Mouse (Mus musculus): ENCODE measurements at regions not wholly inside any gene's neighbourhood (a gene's known extent, or its start where the extent isn't known, plus 50 kb on each side); places are given as distances from the start of the nearest gene placed in this dataset.

GRCm38 (mm10) chr4:93935692-93936091 lies 600.4 kb upstream of the Tusc1 start:
- H3K9ac ChIP-seq: no peak overlapping the region
- no peaks in the 10 kb centered on the region for H3K4me1 ChIP-seq
- H3K27me3 ChIP-seq: no peaks in the 10 kb centered on the region
- ATAC-seq (ENCODE audit: low FRiP score, low read depth): no peak
- H3K4me3 ChIP-seq: no peak overlapping the region
- no peak overlapping the region for H3K4me2 ChIP-seq (replicated peaks)
- no peak overlapping the region for H3K27ac ChIP-seq
- H3K9me3 ChIP-seq: no peaks in the 10 kb centered on the region
- H3K36me3 ChIP-seq: no peaks in the 10 kb centered on the region

- H3K9me3 ChIP-seq: no peaks in the 10 kb centered on the region
- H3K27me3 ChIP-seq: no peaks in the 10 kb centered on the region
- no peak overlapping the region for H3K4me3 ChIP-seq
- H3K4me2 ChIP-seq (replicated peaks): no peak overlapping the region
- ATAC-seq (ENCODE audit: low FRiP score, low read depth): no peak
- no peaks in the 10 kb centered on the region for H3K4me1 ChIP-seq
- no peak overlapping the region for H3K9ac ChIP-seq
- WGBS: 85% methylated on average over 7 of the region's 7 CpGs
- H3K36me3 ChIP-seq: no peaks in the 10 kb centered on the region
- no peak overlapping the region for H3K27ac ChIP-seq
Measured at GRCm38 (mm10) chr4:93927117-93927516, 591.8 kb upstream of the Tusc1 start.

GRCm38 (mm10) chr4:93924402-93924801 lies 589.1 kb upstream of the Tusc1 start:
- Histone ChIP-seq H3K4me2 (replicated peaks) (no peak overlapping the region), H3K9ac (no peak overlapping the region), H3K27ac (no peak overlapping the region), H3K4me1 (no peaks in the 10 kb centered on the region), H3K27me3 (no peaks in the 10 kb centered on the region), H3K4me3 (no peak overlapping the region), H3K9me3 (no peaks in the 10 kb centered on the region), H3K36me3 (no peaks in the 10 kb centered on the region)
- WGBS: 85% methylated on average over 1 of the region's 1 CpGs
- ATAC-seq (ENCODE audit: low FRiP score, low read depth): no peak

- Histone ChIP-seq H3K9me3 (no peaks in the 10 kb centered on the region), H3K27me3 (no peaks in the 10 kb centered on the region), H3K9ac (no peak overlapping the region), H3K4me3 (no peak overlapping the region), H3K36me3 (no peaks in the 10 kb centered on the region), H3K4me2 (replicated peaks) (no peak overlapping the region), H3K27ac (no peak overlapping the region), H3K4me1 (no peaks in the 10 kb centered on the region)
- WGBS: 72% methylated on average over 11 of the region's 11 CpGs
- ATAC-seq (ENCODE audit: low FRiP score, low read depth): no peak
Measured at GRCm38 (mm10) chr4:93886631-93887030, 551.3 kb upstream of the Tusc1 start.

GRCm38 (mm10) chr4:93881318-93881717 lies 546.0 kb upstream of the Tusc1 start:
- Histone ChIP-seq H3K27me3 (no peaks in the 10 kb centered on the region), H3K9me3 (no peaks in the 10 kb centered on the region), H3K4me1 (no peaks in the 10 kb centered on the region), H3K4me2 (replicated peaks) (no peak overlapping the region), H3K36me3 (no peaks in the 10 kb centered on the region), H3K9ac (no peak overlapping the region), H3K4me3 (no peak overlapping the region), H3K27ac (no peak overlapping the region)
- ATAC-seq (ENCODE audit: low FRiP score, low read depth): no peak
- WGBS: 51% methylated on average over 3 of the region's 3 CpGs

- WGBS: 66% methylated on average over 8 of the region's 8 CpGs
- no peaks in the 10 kb centered on the region for H3K9me3 ChIP-seq
- H3K9ac ChIP-seq: no peak overlapping the region
- no peak overlapping the region for H3K27ac ChIP-seq
- H3K36me3 ChIP-seq: no peaks in the 10 kb centered on the region
- ATAC-seq (ENCODE audit: low FRiP score, low read depth): no peak
- H3K27me3 ChIP-seq: no peaks in the 10 kb centered on the region
- H3K4me3 ChIP-seq: no peak overlapping the region
- no peaks in the 10 kb centered on the region for H3K4me1 ChIP-seq
- no peak overlapping the region for H3K4me2 ChIP-seq (replicated peaks)
Measured at GRCm38 (mm10) chr4:93879351-93879872, 544.1 kb upstream of the Tusc1 start.

- Histone ChIP-seq H3K27ac (no peak overlapping the region), H3K4me3 (no peak overlapping the region), H3K4me2 (replicated peaks) (no peak overlapping the region), H3K9ac (no peak overlapping the region), H3K4me1 (no peaks in the 10 kb centered on the region), H3K36me3 (no peaks in the 10 kb centered on the region), H3K27me3 (no peaks in the 10 kb centered on the region), H3K9me3 (no peaks in the 10 kb centered on the region)
- 26% methylated on average over 3 of the region's 3 CpGs for WGBS
- no peak for ATAC-seq (ENCODE audit: low FRiP score, low read depth)
Measured at GRCm38 (mm10) chr4:93873271-93873670, 538.0 kb upstream of the Tusc1 start.

- no peaks in the 10 kb centered on the region for H3K36me3 ChIP-seq
- no peak for ATAC-seq (ENCODE audit: low FRiP score, low read depth)
- H3K9ac ChIP-seq: no peak overlapping the region
- H3K4me3 ChIP-seq: no peak overlapping the region
- H3K4me1 ChIP-seq: no peaks in the 10 kb centered on the region
- H3K27ac ChIP-seq: no peak overlapping the region
- WGBS: 94% methylated on average over 3 of the region's 3 CpGs
- no peaks in the 10 kb centered on the region for H3K27me3 ChIP-seq
- no peak overlapping the region for H3K4me2 ChIP-seq (replicated peaks)
- H3K9me3 ChIP-seq: no peaks in the 10 kb centered on the region
Measured at GRCm38 (mm10) chr4:93853451-93853850, 518.1 kb upstream of the Tusc1 start.

GRCm38 (mm10) chr4:93849178-93849577 lies 513.9 kb upstream of the Tusc1 start:
- no peak overlapping the region for H3K4me2 ChIP-seq (replicated peaks)
- no peak for ATAC-seq (ENCODE audit: low FRiP score, low read depth)
- H3K27ac ChIP-seq: no peak overlapping the region
- H3K9ac ChIP-seq: no peak overlapping the region
- WGBS: 73% methylated on average over 3 of the region's 3 CpGs
- no peak overlapping the region for H3K4me3 ChIP-seq
- H3K4me1 ChIP-seq: no peaks in the 10 kb centered on the region
- H3K27me3 ChIP-seq: no peaks in the 10 kb centered on the region
- no peaks in the 10 kb centered on the region for H3K9me3 ChIP-seq
- no peaks in the 10 kb centered on the region for H3K36me3 ChIP-seq

- Histone ChIP-seq H3K4me1 (no peaks in the 10 kb centered on the region), H3K4me3 (no peak overlapping the region), H3K9me3 (no peaks in the 10 kb centered on the region), H3K4me2 (replicated peaks) (no peak overlapping the region), H3K27me3 (no peaks in the 10 kb centered on the region), H3K27ac (no peak overlapping the region), H3K36me3 (no peaks in the 10 kb centered on the region), H3K9ac (no peak overlapping the region)
- no peak for ATAC-seq (ENCODE audit: low FRiP score, low read depth)
Measured at GRCm38 (mm10) chr4:93830701-93831100, 495.4 kb upstream of the Tusc1 start.

- Histone ChIP-seq H3K9me3 (no peaks in the 10 kb centered on the region), H3K27me3 (no peaks in the 10 kb centered on the region), H3K4me3 (no peak overlapping the region)
Measured at GRCm38 (mm10) chr4:93793104-93793503, 457.8 kb upstream of the Tusc1 start.

GRCm38 (mm10) chr4:93790157-93790556 lies 454.8 kb upstream of the Tusc1 start:
- Histone ChIP-seq H3K9ac (no peak overlapping the region), H3K36me3 (no peaks in the 10 kb centered on the region), H3K4me1 (no peaks in the 10 kb centered on the region), H3K4me3 (no peak overlapping the region), H3K4me2 (replicated peaks) (no peak overlapping the region), H3K27ac (no peak overlapping the region), H3K9me3 (no peaks in the 10 kb centered on the region), H3K27me3 (no peaks in the 10 kb centered on the region)
- 82% methylated on average over 11 of the region's 11 CpGs for WGBS
- no peak for ATAC-seq (ENCODE audit: low FRiP score, low read depth)

More at GRCm38 (mm10) chr4:93793104-93793503, 457.8 kb upstream of the Tusc1 start:
- Histone ChIP-seq H3K4me2 (replicated peaks) (no peak overlapping the region), H3K36me3 (no peaks in the 10 kb centered on the region), H3K4me1 (no peaks in the 10 kb centered on the region), H3K9ac (no peak overlapping the region), H3K27ac (no peak overlapping the region)
- ATAC-seq (ENCODE audit: low FRiP score, low read depth): no peak
- 79% methylated on average over 1 of the region's 1 CpGs for WGBS

GRCm38 (mm10) chr4:93754497-93754896 lies 419.2 kb upstream of the Tusc1 start:
- no peak overlapping the region for H3K4me2 ChIP-seq (replicated peaks)
- 87% methylated on average over 2 of the region's 2 CpGs for WGBS

More at GRCm38 (mm10) chr4:93754497-93754896, 419.2 kb upstream of the Tusc1 start:
- no peak overlapping the region for H3K27ac ChIP-seq
- no peaks in the 10 kb centered on the region for H3K9me3 ChIP-seq
- H3K4me1 ChIP-seq: no peaks in the 10 kb centered on the region
- H3K9ac ChIP-seq: no peak overlapping the region
- no peaks in the 10 kb centered on the region for H3K27me3 ChIP-seq
- ATAC-seq (ENCODE audit: low FRiP score, low read depth): no peak
- no peaks in the 10 kb centered on the region for H3K36me3 ChIP-seq
- no peak overlapping the region for H3K4me3 ChIP-seq
